Mouse (Mus musculus) intestine, embryonic 14.5 days (tissue): Measurements from ENCODE around the gene Olfr1393. TPM values are rescaled to one million over a fixed set of nuclear protein-coding genes. Genes with fewer than 3 reads are reported as not detected.

Experiments used
- ATAC-seq: fragments of 200-750 bp; cut with Nextera tagmentation; replicated peaks from 2 replicates; pipeline ENCODE4 v1.8.0; 2017; ENCODE audit warnings: low read depth, moderate number of reproducible peaks, moderate TSS enrichment, moderate library complexity; ENCODE audit not compliant: low FRiP score, low TSS enrichment
- DNase-seq: peaks from one replicate; pipeline ENCODE4 v3.0.0-alpha.2; 2018; ENCODE audit warnings: low spot score
- H3K27ac ChIP-seq: fragments of 300-500 bp; sonication (generic); 2 replicates; pipeline ENCODE4 v1.5.1; 2014; ENCODE audit warnings: low read depth, mild to moderate bottlenecking, control low read depth
- H3K27me3 ChIP-seq: fragments of 300-500 bp; sonication (generic); replicated peaks from 2 replicates; pipeline ENCODE4 v1.6.1; 2014; ENCODE audit warnings: low read length, control low read depth; ENCODE audit not compliant: control insufficient read depth, insufficient read depth
- H3K36me3 ChIP-seq: fragments of 300-500 bp; sonication (generic); 2 replicates; pipeline ENCODE4 v1.6.1; 2014; ENCODE audit warnings: low read length, control low read depth; ENCODE audit not compliant: control insufficient read depth, insufficient read depth
- H3K4me1 ChIP-seq: fragments of 300-500 bp; sonication (generic); replicated peaks from 2 replicates; pipeline ENCODE4 v1.6.1; 2014; ENCODE audit warnings: low read length, control low read depth, mixed read lengths; ENCODE audit not compliant: control insufficient read depth, insufficient read depth
- H3K4me2 ChIP-seq: fragments of 300-500 bp; sonication (generic); 2 replicates; pipeline ENCODE4 v1.6.1; 2014; ENCODE audit warnings: low read length
- H3K4me3 ChIP-seq: fragments of 300-500 bp; sonication (generic); 2 replicates; pipeline ENCODE4 v1.5.1; 2014; ENCODE audit warnings: low read depth, low read length, control low read depth, mixed read lengths
- H3K9ac ChIP-seq: fragments of 300-500 bp; sonication (generic); 2 replicates; pipeline ENCODE4 v1.6.1; 2014; ENCODE audit warnings: mild to moderate bottlenecking, low read length
- H3K9me3 ChIP-seq: fragments of 300-500 bp; sonication (generic); 2 replicates; pipeline ENCODE4 v1.6.1; 2016; ENCODE audit warnings: low read length, control low read depth; ENCODE audit not compliant: control insufficient read depth
- WGBS: fragments of 180-500 bp; shearing (Covaris S2); extraction: QIAGEN DNeasy Blood & Tissue Kit; methylation state at CpG from one replicate; pipeline ENCODE4 v1.1.7; 2014; 5-methylcytosine and 5-hydroxymethylcytosine counted together
- polyA plus RNA-seq: library from polyadenylated mRNA; unstranded; fragments of >200 nt; fragmentation: Nextera tagmentation; extraction: Ambion mirVana; gene quantifications from 2 replicates; pipeline ENCODE4 v1.2.1, GENCODE M21; 2014

Gene Olfr1393
- polyA plus RNA-seq, 1 experiment from 2014 or later = not detected

- Histone ChIP-seq H3K36me3 (peaks cover 66% of the 10 kb centered on the region), H3K9ac (no peak overlapping the region), H3K4me1 (no peaks in the 10 kb centered on the region), H3K27me3 (no peaks in the 10 kb centered on the region), H3K27ac (no peak overlapping the region), H3K4me3 (no peak overlapping the region), H3K9me3 (no peaks in the 10 kb centered on the region), H3K4me2 (no peak overlapping the region)
- no peak for DNase-seq
- ATAC-seq = no peak
- 68% methylated on average over 1 of the region's 1 CpGs for WGBS
These were observed 18.3 kb upstream of the Olfr1393 start for GRCm38 (mm10) chr11:49259829-49260228.

- Histone ChIP-seq H3K9me3 (no peaks in the 10 kb centered on the region), H3K4me2 (no peak overlapping the region), H3K9ac (no peak overlapping the region), H3K36me3 (peaks cover 61% of the 10 kb centered on the region), H3K27ac (no peak overlapping the region), H3K4me1 (no peaks in the 10 kb centered on the region), H3K27me3 (no peaks in the 10 kb centered on the region), H3K4me3 (no peak overlapping the region)
- 88% methylated on average over 21 of the region's 21 CpGs for WGBS
- DNase-seq = no peak
- ATAC-seq = no peak; the same call in 1 of the 2 replicates
These were observed 17.3 kb upstream of the Olfr1393 start for GRCm38 (mm10) chr11:49260598-49261312.

- 93% methylated on average over 14 of the region's 14 CpGs for WGBS
- Histone ChIP-seq H3K27me3 (no peaks in the 10 kb centered on the region), H3K4me1 (no peaks in the 10 kb centered on the region), H3K36me3 (peaks cover 59% of the 10 kb centered on the region), H3K4me2 (no peak overlapping the region), H3K27ac (no peak overlapping the region), H3K9me3 (no peaks in the 10 kb centered on the region), H3K4me3 (no peak overlapping the region), H3K9ac (no peak overlapping the region)
- DNase-seq (no peak), ATAC-seq (no peak)
These were observed 16.7 kb upstream of the Olfr1393 start for GRCm38 (mm10) chr11:49261313-49261855.

- WGBS = 84% methylated on average over 5 of the region's 5 CpGs
- no peak overlapping the region for H3K4me3 ChIP-seq
- no peaks in the 10 kb centered on the region for H3K4me1 ChIP-seq
- H3K36me3 ChIP-seq = peaks cover 51% of the 10 kb centered on the region
- no peaks in the 10 kb centered on the region for H3K9me3 ChIP-seq
- no peak for ATAC-seq
- no peak overlapping the region for H3K27ac ChIP-seq
- no peak overlapping the region for H3K4me2 ChIP-seq
- DNase-seq = no peak
- no peak overlapping the region for H3K9ac ChIP-seq
- no peaks in the 10 kb centered on the region for H3K27me3 ChIP-seq
These were observed 15.8 kb upstream of the Olfr1393 start for GRCm38 (mm10) chr11:49262286-49262685.

GRCm38 (mm10) chr11:49263149-49263548, 15.0 kb upstream of the Olfr1393 start:
- no peaks in the 10 kb centered on the region for H3K27me3 ChIP-seq
- H3K9me3 ChIP-seq = no peaks in the 10 kb centered on the region
- H3K9ac ChIP-seq = no peak overlapping the region
- H3K4me1 ChIP-seq = peaks cover 4% of the 10 kb centered on the region; the same call in 1 of the 2 replicates
- no peak overlapping the region for H3K27ac ChIP-seq
- no peak for DNase-seq
- no peak overlapping the region for H3K4me2 ChIP-seq
- no peak overlapping the region for H3K4me3 ChIP-seq
- WGBS = 91% methylated on average over 6 of the region's 6 CpGs
- ATAC-seq = no peak
- H3K36me3 ChIP-seq = peaks cover 50% of the 10 kb centered on the region

GRCm38 (mm10) chr11:49264081-49264480, 14.0 kb upstream of the Olfr1393 start:
- DNase-seq = no peak
- no peaks in the 10 kb centered on the region for H3K9me3 ChIP-seq
- H3K27me3 ChIP-seq = no peaks in the 10 kb centered on the region
- ATAC-seq = no peak
- no peak overlapping the region for H3K4me2 ChIP-seq
- H3K9ac ChIP-seq = no peak overlapping the region
- H3K36me3 ChIP-seq = peaks cover 47% of the 10 kb centered on the region
- no peak overlapping the region for H3K4me3 ChIP-seq
- WGBS = 88% methylated on average over 7 of the region's 7 CpGs
- peaks cover 5% of the 10 kb centered on the region; the same call in 1 of the 2 replicates for H3K4me1 ChIP-seq
- no peak overlapping the region for H3K27ac ChIP-seq

GRCm38 (mm10) chr11:49264622-49265021, 13.5 kb upstream of the Olfr1393 start:
- Histone ChIP-seq H3K36me3 (peaks cover 43% of the 10 kb centered on the region), H3K9ac (no peak overlapping the region), H3K9me3 (no peaks in the 10 kb centered on the region), H3K4me2 (no peak overlapping the region), H3K27me3 (no peaks in the 10 kb centered on the region), H3K4me1 (peaks cover 5% of the 10 kb centered on the region; the same call in 1 of the 2 replicates), H3K27ac (no peak overlapping the region), H3K4me3 (no peak overlapping the region)
- ATAC-seq = no peak
- no peak for DNase-seq
- WGBS = 71% methylated on average over 11 of the region's 11 CpGs

- peaks cover 5% of the 10 kb centered on the region; the same call in 1 of the 2 replicates for H3K4me1 ChIP-seq
- H3K9me3 ChIP-seq = no peaks in the 10 kb centered on the region
- WGBS = 88% methylated on average over 8 of the region's 8 CpGs
- no peak overlapping the region for H3K27ac ChIP-seq
- no peaks in the 10 kb centered on the region for H3K27me3 ChIP-seq
- DNase-seq = no peak
- no peak overlapping the region for H3K4me2 ChIP-seq
- H3K36me3 ChIP-seq = peaks cover 40% of the 10 kb centered on the region
- H3K9ac ChIP-seq = no peak overlapping the region
- no peak for ATAC-seq
- no peak overlapping the region for H3K4me3 ChIP-seq
These were observed 13.0 kb upstream of the Olfr1393 start for GRCm38 (mm10) chr11:49265101-49265500.

- ATAC-seq = no peak
- H3K27me3 ChIP-seq = no peaks in the 10 kb centered on the region
These were observed 11.4 kb upstream of the Olfr1393 start for GRCm38 (mm10) chr11:49266671-49267070.

More at GRCm38 (mm10) chr11:49266671-49267070, 11.4 kb upstream of the Olfr1393 start:
- Histone ChIP-seq H3K4me1 (peaks cover 5% of the 10 kb centered on the region; the same call in 1 of the 2 replicates), H3K9me3 (no peaks in the 10 kb centered on the region), H3K4me3 (no peak overlapping the region), H3K9ac (no peak overlapping the region), H3K27ac (no peak overlapping the region), H3K4me2 (no peak overlapping the region), H3K36me3 (peaks cover 24% of the 10 kb centered on the region)
- DNase-seq = no peak
- 57% methylated on average over 6 of the region's 6 CpGs for WGBS
